Mouse (Mus musculus) embryo, embryonic 11.5 days (tissue): ENCODE results near the gene Cfap46.
"Not testable (repeated sequence)": the region's sequence is repeated elsewhere in the genome, so short reads cannot be mapped to it uniquely, and the experiment has no call there.

ENCODE experiments used
- DNase-seq: peaks from one replicate; pipeline ENCODE4 v3.0.0-alpha.2; 2012; ENCODE audit warnings: low read depth, low spot score

The Cfap46 gene

GRCm38 (mm10) chr7:139663318-139663717, 20.3 kb downstream of the Cfap46 start:
- DNase-seq: no peak

- DNase-seq: not testable (repeated sequence)
Observed at GRCm38 (mm10) chr7:139659901-139660300, 23.7 kb downstream of the Cfap46 start.

GRCm38 (mm10) chr7:139649698-139650097, 33.9 kb downstream of the Cfap46 start:
- no peak for DNase-seq

- peak; percentile 86 for DNase-seq
Observed at GRCm38 (mm10) chr7:139648107-139648824, 35.4 kb downstream of the Cfap46 start.

- DNase-seq: no peak
Observed at GRCm38 (mm10) chr7:139633393-139633792, 50.2 kb downstream of the Cfap46 start.

GRCm38 (mm10) chr7:139625156-139625555, 58.5 kb downstream of the Cfap46 start:
- no peak for DNase-seq

- DNase-seq: no peak
Observed at GRCm38 (mm10) chr7:139622568-139622967, 61.0 kb downstream of the Cfap46 start.

- DNase-seq: peak; percentile 54
Observed at GRCm38 (mm10) chr7:139615767-139616766, 67.5 kb downstream of the Cfap46 start.

- DNase-seq: no peak
Observed at GRCm38 (mm10) chr7:139610328-139610727, 73.3 kb downstream of the Cfap46 start.

- no peak for DNase-seq
Observed at GRCm38 (mm10) chr7:139595862-139596261, 87.8 kb downstream of the Cfap46 start.

- no peak for DNase-seq
Observed at GRCm38 (mm10) chr7:139595311-139595710, 88.3 kb downstream of the Cfap46 start.

GRCm38 (mm10) chr7:139591311-139591710, 92.3 kb downstream of the Cfap46 start:
- no peak for DNase-seq

- peak; percentile 40 for DNase-seq
Observed at GRCm38 (mm10) chr7:139590302-139590701, 93.3 kb downstream of the Cfap46 start.

GRCm38 (mm10) chr7:139587919-139588318, 95.7 kb downstream of the Cfap46 start:
- DNase-seq: no peak

- DNase-seq: no peak
Observed at GRCm38 (mm10) chr7:139585183-139585821, 98.3 kb downstream of the Cfap46 start.

GRCm38 (mm10) chr7:139584221-139585175, 99.1 kb downstream of the Cfap46 start:
- no peak for DNase-seq

- DNase-seq: no peak
Observed at GRCm38 (mm10) chr7:139583094-139583737, 100.4 kb downstream of the Cfap46 start.

- DNase-seq: peak; percentile 46
Observed at GRCm38 (mm10) chr7:139582595-139582994, 101.0 kb downstream of the Cfap46 start, which contains the start of gene Nkx6-2. TSS of gene Nkx6-2 (minus strand) at chr7:139582797.

GRCm38 (mm10) chr7:139581801-139582571, 101.6 kb downstream of the Cfap46 start:
- DNase-seq: no peak
